ENCODE assay signal across 9 mouse cellular contexts in genomic region chr8:126850189-126850535, GRCm38 (mm10).
DNase-seq lines count a peak whose midpoint lies in the region; ATAC-seq and TF ChIP-seq lines count a peak whose summit lies in the region.
"Had no signal": no experiment of that assay in that cellular context is flagged by ENCODE, and none has a peak within 500 bp of the region (broad histone marks: within the 10 kb centered on the region; RNA-seq: fewer than 3 reads in every experiment).

No protein-coding gene starts in this region.

- ATAC-seq in intestine, embryonic 15.5 days: no peak; the same call in 1 of the 2 replicates
- no peak for ATAC-seq in stomach, embryonic 16.5 days (ENCODE audit: insufficient read depth, low FRiP score)
- no peak for ATAC-seq in forebrain, postnatal 0 days

- no peak for DNase-seq in kidney, adult 2 months
- no peak for DNase-seq in kidney, adult 18-20 months
- DNase-seq in thymus, postnatal 0 days (ENCODE audit: low spot score): peak; percentile 56
- no peak for DNase-seq in thymus, postnatal 36 days
- no peak for DNase-seq in adrenal gland, postnatal 25 days
- no peak for DNase-seq in forebrain, postnatal 0 days

- H3K9ac ChIP-seq in intestine, embryonic 15.5 days: no peak overlapping the region
- 0 out of 2 replicates have a peak overlapping the region, but pooled peaks have one; percentile 33 for H3K9ac ChIP-seq in stomach, embryonic 16.5 days (ENCODE audit: low read length)
- H3K9ac ChIP-seq in forebrain, postnatal 0 days: no peak overlapping the region
- H3K9ac ChIP-seq: midbrain, embryonic 12.5 days had no signal

- H3K36me3 ChIP-seq in kidney, adult 2 months (ENCODE audit: control insufficient read depth, insufficient read depth, low read length): no peaks in the 10 kb centered on the region
- no peaks in the 10 kb centered on the region for H3K36me3 ChIP-seq in intestine, embryonic 15.5 days
- H3K36me3 ChIP-seq in stomach, embryonic 16.5 days (ENCODE audit: control insufficient read depth, insufficient read depth, low read length): no peaks in the 10 kb centered on the region
- no peaks in the 10 kb centered on the region for H3K36me3 ChIP-seq in forebrain, postnatal 0 days (ENCODE audit: insufficient read depth)
- H3K36me3 ChIP-seq: midbrain, embryonic 12.5 days had no signal

- TF ChIP-seq POLR2A in kidney, adult 2 months (IDR thresholded peaks at IDR 0.05; ENCODE audit: low read depth, low read length): no peak

- WGBS in kidney, adult 2 months: 40% methylated on average over 1 of the region's 1 CpGs
- 39% methylated on average over 1 of the region's 1 CpGs for WGBS in intestine, embryonic 15.5 days
- WGBS in stomach, embryonic 16.5 days: 31% methylated on average over 1 of the region's 1 CpGs
- WGBS in forebrain, postnatal 0 days: 85% methylated on average over 1 of the region's 1 CpGs

- no peak overlapping the region for H3K4me2 ChIP-seq in intestine, embryonic 15.5 days (replicated peaks)
- H3K4me2 ChIP-seq in stomach, embryonic 16.5 days (ENCODE audit: low read depth, low read length): no peak overlapping the region
- no peak overlapping the region for H3K4me2 ChIP-seq in forebrain, postnatal 0 days (ENCODE audit: low read depth)
- H3K4me2 ChIP-seq: midbrain, embryonic 12.5 days had no signal

- peak overlapping the region; percentile 91 for H3K27ac ChIP-seq in kidney, adult 2 months (ENCODE audit: insufficient read depth, low read depth, low read length)
- H3K27ac ChIP-seq in intestine, embryonic 15.5 days: peak overlapping the region; percentile 86
- peak overlapping the region; percentile 84 for H3K27ac ChIP-seq in stomach, embryonic 16.5 days (ENCODE audit: low read length)
- H3K27ac ChIP-seq in forebrain, postnatal 0 days (ENCODE audit: low read depth, low read length): no peak overlapping the region

- no peak overlapping the region for H3K4me3 ChIP-seq in kidney, adult 2 months (ENCODE audit: insufficient read depth, low read depth, low read length)
- H3K4me3 ChIP-seq in intestine, embryonic 15.5 days (replicated peaks): no peak overlapping the region
- H3K4me3 ChIP-seq in stomach, embryonic 16.5 days (replicated peaks; ENCODE audit: low read length): no peak overlapping the region
- H3K4me3 ChIP-seq in forebrain, postnatal 0 days (ENCODE audit: low read depth, low read length): no peak overlapping the region
- H3K4me3 ChIP-seq: midbrain, embryonic 12.5 days had no signal

- peaks cover 35% of the 10 kb centered on the region for H3K4me1 ChIP-seq in kidney, adult 2 months (ENCODE audit: control insufficient read depth, insufficient read depth, low read length)
- H3K4me1 ChIP-seq in intestine, embryonic 15.5 days (replicated peaks): peaks cover 45% of the 10 kb centered on the region
- peaks cover 18% of the 10 kb centered on the region for H3K4me1 ChIP-seq in stomach, embryonic 16.5 days (ENCODE audit: control insufficient read depth, insufficient read depth, low read length)
- H3K4me1 ChIP-seq in forebrain, postnatal 0 days (ENCODE audit: insufficient read depth): no peaks in the 10 kb centered on the region

- no peaks in the 10 kb centered on the region for H3K9me3 ChIP-seq in intestine, embryonic 15.5 days
- H3K9me3 ChIP-seq in stomach, embryonic 16.5 days (replicated peaks; ENCODE audit: control insufficient read depth, low read length): no peaks in the 10 kb centered on the region
- H3K9me3 ChIP-seq in forebrain, postnatal 0 days (ENCODE audit: low read length): no peaks in the 10 kb centered on the region
- H3K9me3 ChIP-seq: midbrain, embryonic 12.5 days had no signal

- no peak for TF ChIP-seq CTCF in kidney, adult 2 months (conservative IDR thresholded peaks at IDR 0.05; ENCODE audit: insufficient read depth, insufficient read length, low read depth, low read length)
- no peak for TF ChIP-seq CTCF in forebrain, postnatal 0 days (IDR thresholded peaks at IDR 0.05; ENCODE audit: low read depth)

- no peaks in the 10 kb centered on the region for H3K27me3 ChIP-seq in kidney, adult 2 months (replicated peaks; ENCODE audit: control insufficient read depth, insufficient read depth, low read length)
- H3K27me3 ChIP-seq in intestine, embryonic 15.5 days (replicated peaks): no peaks in the 10 kb centered on the region
- no peaks in the 10 kb centered on the region for H3K27me3 ChIP-seq in stomach, embryonic 16.5 days (ENCODE audit: control insufficient read depth, insufficient read depth, low read length)
- H3K27me3 ChIP-seq in forebrain, postnatal 0 days (ENCODE audit: insufficient read depth, low read length): no peaks in the 10 kb centered on the region
- H3K27me3 ChIP-seq: midbrain, embryonic 12.5 days had no signal
